Mouse (Mus musculus) neural tube, embryonic 10.5 days (tissue): ENCODE measurements around the gene Krtap2-4.
A peak's percentile ranks its signal among the peaks of the same experiment; 100 is the strongest.

ENCODE experiments used
- DNase-seq: peaks from one replicate; pipeline ENCODE4 v3.0.0-alpha.2; 2017; ENCODE audit warnings: low spot score; ENCODE audit errors: extremely low spot score

The Krtap2-4 gene

DNA sequence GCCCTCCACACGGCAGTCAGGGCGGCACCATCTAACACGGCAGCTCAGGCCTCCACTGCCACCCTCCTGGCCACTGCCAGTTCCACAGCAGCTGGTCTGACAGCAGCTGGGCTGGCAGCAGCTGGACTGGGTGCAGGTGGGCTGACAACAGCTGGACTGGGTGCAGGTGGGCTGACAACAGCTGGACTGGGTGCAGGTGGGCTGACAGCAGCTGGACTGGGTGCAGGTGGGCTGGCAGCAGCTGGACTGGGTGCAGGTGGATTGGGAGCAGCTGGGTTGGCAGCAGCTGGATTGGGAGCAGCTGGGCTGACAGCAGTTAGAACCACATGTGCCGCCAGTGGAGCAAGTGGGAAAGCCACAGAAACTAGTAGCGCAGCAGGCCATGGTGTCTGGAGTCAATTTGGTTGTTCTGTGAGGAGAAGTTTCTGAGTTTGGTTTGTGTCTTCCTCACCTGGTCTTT, 31.4 kb downstream of the Krtap2-4 start, which contains the start of gene Krtap1-4:
Gene Krtap1-4 (minus strand): TSS at position 410 of the 460 bp plus-strand sequence.
- DNase-seq: no peak

DNA sequence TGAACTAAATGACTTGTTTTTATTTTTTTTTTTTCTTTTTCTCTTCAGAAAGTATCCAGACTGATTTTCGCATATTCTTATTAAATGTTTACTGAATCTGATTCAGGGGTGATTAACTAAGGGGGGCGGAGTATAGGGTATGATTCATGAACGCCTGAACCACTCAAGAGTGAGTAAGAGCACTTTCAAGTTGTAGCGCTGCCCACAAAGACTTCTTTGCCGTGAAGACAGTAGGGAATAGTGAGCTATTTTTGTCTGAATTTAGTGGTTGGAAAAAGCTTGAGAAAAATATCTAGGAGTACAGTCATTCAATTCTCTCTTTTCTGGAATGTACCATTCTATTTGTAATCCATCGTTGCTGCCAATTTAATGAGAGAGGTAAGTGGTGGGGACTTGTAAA, 33.1 kb downstream of the Krtap2-4 start:
- no peak for DNase-seq

DNA sequence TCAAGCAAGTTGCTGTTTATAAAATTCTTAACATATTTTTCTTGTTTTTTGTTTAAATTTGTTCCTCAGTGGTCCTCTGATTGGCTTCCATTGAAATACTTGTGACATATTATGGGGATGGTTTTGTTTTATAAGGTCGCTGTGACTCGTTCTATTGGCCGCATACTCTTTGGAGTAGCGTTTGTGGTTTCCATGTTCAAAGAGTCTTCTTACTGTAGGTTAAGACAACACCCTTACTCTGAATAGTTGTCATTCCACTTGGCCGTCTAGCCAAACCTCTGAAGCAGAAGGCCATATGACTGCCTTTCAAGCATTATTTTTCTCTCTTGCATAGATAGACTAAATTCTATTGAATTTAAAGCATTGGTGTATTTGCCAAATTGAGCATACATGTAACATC, 33.6 kb downstream of the Krtap2-4 start:
- no peak for DNase-seq

DNA sequence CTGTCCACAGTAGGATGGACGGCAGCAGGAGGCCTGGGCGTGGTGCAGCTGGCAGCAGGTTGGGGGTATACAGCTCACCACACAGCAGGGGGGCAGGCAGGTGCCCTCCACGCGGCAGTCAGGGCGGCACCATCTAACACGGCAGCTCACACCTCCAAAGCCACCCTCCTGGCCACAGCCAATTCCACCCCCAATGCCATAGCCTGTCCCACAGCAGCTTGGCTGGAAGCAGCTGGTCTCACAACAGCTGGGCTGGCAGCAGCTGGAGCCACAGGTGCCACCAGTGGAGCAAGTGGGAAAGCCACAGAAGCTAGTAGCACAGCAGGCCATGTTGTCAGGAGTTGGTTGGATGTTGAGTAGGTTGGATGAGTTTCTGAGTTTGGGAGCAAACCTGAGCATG, 34.0 kb downstream of the Krtap2-4 start, which contains the start of gene Krtap1-5:
Gene Krtap1-5 (minus strand): TSS at position 381 of the 400 bp plus-strand sequence.
- DNase-seq: no peak

GRCm38 (mm10) chr11:99574106-99574505, 40.5 kb downstream of the Krtap2-4 start:
- DNase-seq: peak; percentile 80

- no peak for DNase-seq
Observed at GRCm38 (mm10) chr11:99573164-99573563, 41.5 kb downstream of the Krtap2-4 start.

GRCm38 (mm10) chr11:99566530-99566929, 48.1 kb downstream of the Krtap2-4 start, which contains the start of gene Krtap3-1:
Gene Krtap3-1 (minus strand): TSS chr11:99566630.
- DNase-seq: no peak
